Mouse (Mus musculus) erythroid progenitor cell, adult 5-6 weeks (primary cell): ENCODE measurements around the gene Zmiz2. TPM values are rescaled to one million over a fixed set of nuclear protein-coding genes. Genes with fewer than 3 reads are reported as not detected.

Experiments used
- total RNA-seq, 2 experiments: library from RNA; stranded (forward) in 1 of 2; stranded (reverse) in 1 of 2; fragments of 150-400 nt in 1 of 2; fragments of 186-747, 209-891 nt in 1 of 2; gene quantifications; 2 replicates each; pipeline versions ENCODE4 v1.2.3 to v1.2.4; 2015 to 2017; ENCODE audit warnings: low replicate concordance in 2 of 2

The Zmiz2 gene
- total RNA-seq, 2 experiments from 2014 or later, result 5.1 to 17.6 TPM

Other genes with a start within 250 kb of the Zmiz2 start
- not detected in 2 replicates for gene A730071L15Rik, start 189.0 kb upstream of the Zmiz2 start, total RNA-seq (2015; ENCODE audit: low replicate concordance)
- not detected in 2 replicates for gene A730071L15Rik, start 189.0 kb upstream of the Zmiz2 start, total RNA-seq (2017; ENCODE audit: low replicate concordance)
- 15.1 and 15.5 TPM in 2 replicates for gene Nudcd3, start 188.7 kb upstream of the Zmiz2 start, total RNA-seq (2015; ENCODE audit: low replicate concordance)
- gene Nudcd3, start 188.7 kb upstream of the Zmiz2 start, total RNA-seq (2017; ENCODE audit: low replicate concordance), result 13.8 and 15.3 TPM in 2 replicates
- gene Npc1l1, start 158.9 kb upstream of the Zmiz2 start, total RNA-seq (2015; ENCODE audit: low replicate concordance), result not detected in 2 replicates
- not detected in 2 replicates for gene Npc1l1, start 158.9 kb upstream of the Zmiz2 start, total RNA-seq (2017; ENCODE audit: low replicate concordance)
- gene Ddx56, start 121.3 kb upstream of the Zmiz2 start, total RNA-seq (2015; ENCODE audit: low replicate concordance), result 8.4 and 11.2 TPM in 2 replicates
- 3.2 and 6.4 TPM in 2 replicates for gene Ddx56, start 121.3 kb upstream of the Zmiz2 start, total RNA-seq (2017; ENCODE audit: low replicate concordance)
- gene Tmed4, start 114.2 kb upstream of the Zmiz2 start, total RNA-seq (2015; ENCODE audit: low replicate concordance), result 13.4 and 13.7 TPM in 2 replicates
- gene Tmed4, start 114.2 kb upstream of the Zmiz2 start, total RNA-seq (2017; ENCODE audit: low replicate concordance), result 5.1 and 12.1 TPM in 2 replicates
- 112 and 117 TPM in 2 replicates for gene Ogdh, start 97.4 kb upstream of the Zmiz2 start, total RNA-seq (2015; ENCODE audit: low replicate concordance)
- 81.0 and 99.9 TPM in 2 replicates for gene Ogdh, start 97.4 kb upstream of the Zmiz2 start, total RNA-seq (2017; ENCODE audit: low replicate concordance)
- gene Ppia, start 26.4 kb downstream of the Zmiz2 start, total RNA-seq (2015; ENCODE audit: low replicate concordance), result 1,149 and 1,152 TPM in 2 replicates
- 288 and 328 TPM in 2 replicates for gene Ppia, start 26.4 kb downstream of the Zmiz2 start, total RNA-seq (2017; ENCODE audit: low replicate concordance)
- 180 and 209 TPM in 2 replicates for gene H2afv, start 55.4 kb downstream of the Zmiz2 start, total RNA-seq (2015; ENCODE audit: low replicate concordance)
- gene H2afv, start 55.4 kb downstream of the Zmiz2 start, total RNA-seq (2017; ENCODE audit: low replicate concordance), result 100 and 160 TPM in 2 replicates
- 40.7 and 50.7 TPM in 2 replicates for gene Purb, start 86.8 kb downstream of the Zmiz2 start, total RNA-seq (2015; ENCODE audit: low replicate concordance)
- gene Purb, start 86.8 kb downstream of the Zmiz2 start, total RNA-seq (2017; ENCODE audit: low replicate concordance), result 41.3 and 43.5 TPM in 2 replicates
- 6.3 and 16.6 TPM in 2 replicates for gene Myo1g, start 131.9 kb downstream of the Zmiz2 start, total RNA-seq (2015; ENCODE audit: low replicate concordance)
- 6.3 and 14.6 TPM in 2 replicates for gene Myo1g, start 131.9 kb downstream of the Zmiz2 start, total RNA-seq (2017; ENCODE audit: low replicate concordance)
- 18.7 and 30.6 TPM in 2 replicates for gene Ccm2, start 157.8 kb downstream of the Zmiz2 start, total RNA-seq (2015; ENCODE audit: low replicate concordance)
- gene Ccm2, start 157.8 kb downstream of the Zmiz2 start, total RNA-seq (2017; ENCODE audit: low replicate concordance), result 9.8 and 31.8 TPM in 2 replicates
- not detected in 2 replicates for gene Nacad, start 217.0 kb downstream of the Zmiz2 start, total RNA-seq (2015; ENCODE audit: low replicate concordance)
- gene Nacad, start 217.0 kb downstream of the Zmiz2 start, total RNA-seq (2017; ENCODE audit: low replicate concordance), result 0.98 and 2.7 TPM in 2 replicates
- 10.1 and 21.8 TPM in 2 replicates for gene Tbrg4, start 237.0 kb downstream of the Zmiz2 start, total RNA-seq (2015; ENCODE audit: low replicate concordance)
- gene Tbrg4, start 237.0 kb downstream of the Zmiz2 start, total RNA-seq (2017; ENCODE audit: low replicate concordance), result 3.1 and 9.2 TPM in 2 replicates
- gene Wap, start 249.6 kb downstream of the Zmiz2 start, total RNA-seq (2015; ENCODE audit: low replicate concordance), result not detected in 2 replicates
- not detected in 2 replicates for gene Wap, start 249.6 kb downstream of the Zmiz2 start, total RNA-seq (2017; ENCODE audit: low replicate concordance)